Mouse (Mus musculus): ENCODE data around the gene Mief1.

DNA sequence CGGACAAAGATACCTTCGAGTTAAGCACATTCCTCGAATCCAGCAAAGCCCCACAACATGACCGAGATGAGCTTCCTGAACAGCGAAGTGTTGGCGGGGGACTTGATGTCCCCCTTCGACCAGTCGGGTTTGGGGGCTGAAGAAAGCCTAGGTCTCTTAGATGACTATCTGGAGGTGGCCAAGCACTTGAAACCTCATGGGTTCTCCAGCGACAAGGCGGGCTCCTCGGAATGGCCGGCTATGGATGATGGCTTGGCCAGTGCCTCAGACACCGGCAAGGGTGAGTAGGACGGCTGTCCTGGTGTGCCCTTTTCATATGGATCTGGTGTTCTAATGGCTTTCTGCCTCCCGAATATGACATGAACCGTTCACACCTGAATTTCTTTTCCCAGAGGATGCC is 22.4 kb downstream of the Mief1 start:
- TF ChIP-seq CTCF (IDR thresholded peaks at IDR 0.05; ENCODE audit: low read depth) (no peak), EP300 (IDR thresholded peaks at IDR 0.05; ENCODE audit: low read depth) (no peak)

Data from liver, postnatal 0 days (tissue).